Mouse (Mus musculus) lung, postnatal 0 days (tissue): ENCODE measurements around the gene Shisa6. TPM values are rescaled to one million over a fixed set of nuclear protein-coding genes. Genes with fewer than 3 reads are reported as not detected.

Source experiments
- ATAC-seq: fragments of 200-750 bp; cut with Nextera tagmentation; 2 replicates; pipeline ENCODE4 v1.8.0; 2017; ENCODE audit warnings: moderate library complexity
- DNase-seq: peaks from one replicate; pipeline ENCODE4 v3.0.0-alpha.2; 2016; ENCODE audit warnings: low spot score
- H3K27ac ChIP-seq: fragments of 300-500 bp; sonication (generic); 2 replicates; pipeline ENCODE4 v1.5.1; 2014; ENCODE audit warnings: antibody characterized with exemption, mild to moderate bottlenecking, low read length, mixed read lengths
- H3K27me3 ChIP-seq: fragments of 300-500 bp; sonication (generic); replicated peaks from 2 replicates; pipeline ENCODE4 v1.6.1; 2014; ENCODE audit warnings: low read length, mixed read lengths; ENCODE audit not compliant: insufficient read depth
- H3K36me3 ChIP-seq: fragments of 300-500 bp; sonication (generic); 2 replicates; pipeline ENCODE4 v1.6.1; 2014; ENCODE audit warnings: low read length, mixed read lengths; ENCODE audit not compliant: insufficient read depth
- H3K4me1 ChIP-seq: fragments of 300-500 bp; sonication (generic); 2 replicates; pipeline ENCODE4 v1.6.1; 2014; ENCODE audit warnings: antibody characterized with exemption, low read depth, low read length, mixed read lengths; ENCODE audit not compliant: insufficient read depth
- H3K4me2 ChIP-seq: fragments of 300-500 bp; sonication (generic); replicated peaks from 2 replicates; pipeline ENCODE4 v1.6.1; 2014; ENCODE audit warnings: low read depth, mild to moderate bottlenecking, low read length, moderate library complexity, mixed read lengths
- H3K4me3 ChIP-seq: fragments of 300-500 bp; sonication (generic); 2 replicates; pipeline ENCODE4 v1.5.1; 2014; ENCODE audit warnings: low read depth, low read length
- H3K9ac ChIP-seq: fragments of 300-500 bp; sonication (generic); replicated peaks from 2 replicates; pipeline ENCODE4 v1.6.1; 2014; ENCODE audit warnings: low read depth, mild to moderate bottlenecking
- H3K9me3 ChIP-seq: fragments of 300-500 bp; sonication (generic); 2 replicates; pipeline ENCODE4 v1.6.1; 2016; ENCODE audit warnings: low read length, mixed read lengths
- CTCF ChIP-seq: IDR thresholded peaks from 2 replicates; pipeline ENCODE4 v1.5.1; 2016; ENCODE audit warnings: antibody characterized with exemption, mild to moderate bottlenecking
- EP300 ChIP-seq: IDR thresholded peaks from 2 replicates; pipeline ENCODE4 v1.6.1; 2016; ENCODE audit warnings: antibody characterized with exemption, mild to moderate bottlenecking, control low read depth
- WGBS: fragments of 180-500 bp; shearing (Covaris S2); extraction: QIAGEN DNeasy Blood & Tissue Kit; methylation state at CpG from one replicate; pipeline ENCODE4 v1.1.7; 2014; 5-methylcytosine and 5-hydroxymethylcytosine counted together
- polyA plus RNA-seq: library from polyadenylated mRNA; unstranded; fragments of >200 nt; fragmentation: Nextera tagmentation; extraction: Ambion mirVana; gene quantifications from 2 replicates; pipeline ENCODE4 v1.2.1, GENCODE M21; 2015

Shisa6 gene
- polyA plus RNA-seq, 1 experiment from 2014 or later = 0.61 TPM

DNA sequence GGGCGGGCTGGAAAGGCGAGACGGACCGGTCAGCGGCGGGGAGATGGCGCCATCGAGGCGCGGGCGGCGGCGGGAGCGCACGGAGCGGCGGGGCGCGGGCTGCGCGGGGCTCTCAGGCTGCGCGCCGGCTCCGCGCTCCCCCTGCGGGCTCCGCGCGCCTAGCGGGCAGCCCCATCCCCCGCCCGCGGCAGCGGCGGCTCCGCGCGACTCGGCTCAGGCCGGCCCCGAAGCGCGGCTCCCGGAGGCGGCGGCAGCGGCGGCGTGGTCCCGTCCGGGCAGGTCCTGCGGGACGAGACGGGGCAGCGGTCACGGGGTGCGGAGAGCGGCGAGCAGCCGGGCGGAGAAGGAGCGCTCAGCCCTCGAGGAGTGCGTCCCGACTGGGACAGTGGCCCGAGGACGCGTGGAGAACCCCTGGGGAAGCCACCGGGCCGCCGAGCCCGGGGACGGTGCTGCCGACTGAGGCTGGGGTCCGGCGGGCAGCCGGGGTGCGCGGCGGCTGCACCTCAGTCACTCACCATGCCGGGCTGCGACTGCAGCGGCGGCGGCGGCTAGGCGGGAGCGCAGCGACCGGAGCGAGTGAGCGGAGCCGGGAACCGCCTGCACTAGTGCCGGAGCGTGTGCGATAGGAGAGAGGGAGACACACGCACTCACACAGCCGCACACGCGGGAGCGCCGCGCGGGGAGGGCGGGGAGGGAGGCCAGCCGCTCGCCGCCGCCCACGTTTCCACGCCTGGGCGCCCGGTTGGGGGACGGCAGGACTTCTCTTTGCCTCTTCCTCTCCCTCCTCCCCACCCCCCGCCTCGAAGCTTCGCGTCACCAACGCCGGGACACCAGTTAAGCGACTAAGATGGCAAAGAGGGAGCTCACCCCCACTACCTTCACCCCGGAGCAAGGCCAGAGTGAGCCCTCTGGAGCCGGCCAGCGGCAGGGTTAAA is 549 bp upstream of the Shisa6 start:
- no peak overlapping the region for H3K27ac ChIP-seq
- no peaks in the 10 kb centered on the region for H3K36me3 ChIP-seq
- DNase-seq = peak; percentile 16
- peak; percentile 47 for ATAC-seq
- H3K4me3 ChIP-seq = peak overlapping the region; percentile 51
- H3K4me2 ChIP-seq = peak overlapping the region; percentile 78
- WGBS = 6% methylated on average over 15 of the region's 126 CpGs
- no peaks in the 10 kb centered on the region for H3K4me1 ChIP-seq
- TF ChIP-seq EP300 (no peak), CTCF (no peak)
- H3K9me3 ChIP-seq = no peaks in the 10 kb centered on the region
- peaks cover 49% of the 10 kb centered on the region for H3K27me3 ChIP-seq
- no peak overlapping the region for H3K9ac ChIP-seq

DNA sequence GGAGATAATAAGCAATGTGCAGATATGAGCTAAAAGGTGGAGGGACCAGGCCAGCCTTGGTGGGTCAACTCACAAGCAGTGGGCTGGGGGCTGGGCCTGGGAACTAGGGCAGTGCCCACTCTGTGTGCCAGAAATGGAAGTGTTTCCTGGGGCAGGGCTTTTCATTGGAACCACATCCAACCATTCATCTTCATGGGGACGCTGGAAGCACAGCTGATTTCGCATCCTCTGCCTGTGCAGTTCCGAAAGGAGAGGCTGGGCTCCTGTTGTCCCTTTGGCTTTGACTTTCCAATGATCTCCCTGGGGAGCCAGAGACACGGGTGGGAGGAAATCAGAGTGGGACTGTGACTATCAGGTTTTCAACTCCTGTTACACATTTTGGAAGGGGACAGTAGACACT is 1.5 kb downstream of the Shisa6 start:
- Histone ChIP-seq H3K4me2 (no peak overlapping the region), H3K9ac (no peak overlapping the region), H3K36me3 (no peaks in the 10 kb centered on the region), H3K9me3 (no peaks in the 10 kb centered on the region), H3K4me1 (no peaks in the 10 kb centered on the region), H3K27ac (no peak overlapping the region), H3K4me3 (no peak overlapping the region), H3K27me3 (peaks cover 49% of the 10 kb centered on the region)
- TF ChIP-seq EP300 (no peak), CTCF (no peak)
- ATAC-seq (no peak), DNase-seq (no peak)
- 50% methylated on average over 4 of the region's 4 CpGs for WGBS

DNA sequence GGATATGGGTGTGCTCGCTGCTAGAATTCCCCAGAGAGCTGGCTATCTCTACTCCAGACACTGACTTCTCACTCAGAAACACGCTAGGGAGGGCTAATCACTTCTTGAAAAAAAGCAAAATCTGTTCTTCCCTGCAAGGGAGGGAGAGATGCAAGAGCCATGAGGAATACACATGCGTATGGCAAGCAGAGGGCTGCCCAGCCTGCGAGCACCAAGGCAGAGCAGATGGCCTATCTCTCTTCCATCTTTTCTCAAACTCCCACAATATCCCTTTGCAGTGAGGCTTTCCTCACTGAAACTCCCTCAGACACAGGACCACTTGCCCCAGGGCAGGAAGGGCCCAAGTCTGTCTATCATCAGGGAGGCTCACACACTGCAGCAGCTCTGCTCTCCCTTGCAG is 3.4 kb downstream of the Shisa6 start:
- peaks cover 37% of the 10 kb centered on the region for H3K27me3 ChIP-seq
- 71% methylated on average over 4 of the region's 4 CpGs for WGBS
- TF ChIP-seq EP300 (no peak), CTCF (no peak)

DNA sequence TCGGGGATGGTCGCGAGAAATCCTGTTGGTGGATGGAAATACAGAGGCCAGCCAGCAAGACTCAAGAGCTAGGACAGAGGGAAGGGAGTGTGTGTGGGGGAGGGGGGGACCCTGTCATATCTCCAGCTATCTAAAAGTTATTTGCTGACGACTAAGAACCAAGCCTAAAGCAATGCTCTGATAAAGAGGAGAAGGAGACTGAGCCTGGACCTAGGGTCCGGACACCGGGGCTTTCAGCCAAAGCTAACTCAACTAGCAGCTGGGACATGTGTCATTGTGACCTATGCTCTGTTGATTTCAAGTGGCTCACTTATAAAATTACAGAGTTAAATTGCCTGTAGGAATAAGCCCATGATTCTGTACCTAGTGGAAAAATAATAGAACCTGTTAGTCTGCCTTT is 6.4 kb downstream of the Shisa6 start:
- DNase-seq (no peak), ATAC-seq (no peak)
- Histone ChIP-seq H3K9ac (no peak overlapping the region), H3K4me2 (no peak overlapping the region), H3K36me3 (no peaks in the 10 kb centered on the region), H3K9me3 (no peaks in the 10 kb centered on the region), H3K27me3 (peaks cover 7% of the 10 kb centered on the region; the same call in 1 of the 2 replicates), H3K4me1 (no peaks in the 10 kb centered on the region), H3K27ac (no peak overlapping the region), H3K4me3 (no peak overlapping the region)
- WGBS = 44% methylated on average over 6 of the region's 6 CpGs
- TF ChIP-seq CTCF (no peak), EP300 (no peak)

More for the DNA sequence above, 3.4 kb downstream of the Shisa6 start:
- ATAC-seq (no peak), DNase-seq (no peak)
- H3K36me3 ChIP-seq = no peaks in the 10 kb centered on the region
- no peak overlapping the region for H3K4me2 ChIP-seq
- no peak overlapping the region for H3K27ac ChIP-seq
- no peak overlapping the region for H3K4me3 ChIP-seq
- no peaks in the 10 kb centered on the region for H3K4me1 ChIP-seq
- H3K9ac ChIP-seq = no peak overlapping the region
- no peaks in the 10 kb centered on the region for H3K9me3 ChIP-seq

DNA sequence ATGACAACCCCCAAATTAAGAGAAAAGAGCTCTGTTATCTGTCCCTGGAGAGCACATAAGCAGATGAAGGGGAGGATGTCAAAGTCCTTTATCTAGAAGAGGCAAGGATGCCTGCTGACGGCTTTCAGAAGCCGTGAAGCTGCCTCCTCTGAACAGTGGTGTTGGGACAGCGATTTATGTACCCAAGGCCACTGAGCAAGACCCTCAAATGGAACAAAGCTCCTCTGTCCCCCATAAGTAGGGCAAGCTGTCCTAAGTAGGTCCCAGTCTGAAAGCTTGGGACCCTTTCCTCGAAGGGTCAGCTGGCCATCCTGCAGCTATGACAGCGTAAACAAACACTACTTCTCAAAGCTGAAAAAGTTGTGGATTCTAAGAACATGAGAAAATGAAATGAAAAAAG is 11.4 kb downstream of the Shisa6 start:
- H3K27me3 ChIP-seq = no peaks in the 10 kb centered on the region
- TF ChIP-seq CTCF = no peak
- no peak overlapping the region for H3K27ac ChIP-seq
- no peak for ATAC-seq
- no peak overlapping the region for H3K9ac ChIP-seq
- no peaks in the 10 kb centered on the region for H3K4me1 ChIP-seq
- no peak overlapping the region for H3K4me3 ChIP-seq
- WGBS = 34% methylated on average over 5 of the region's 5 CpGs
- DNase-seq = no peak
- H3K36me3 ChIP-seq = no peaks in the 10 kb centered on the region
- H3K4me2 ChIP-seq = no peak overlapping the region
- no peaks in the 10 kb centered on the region for H3K9me3 ChIP-seq

DNA sequence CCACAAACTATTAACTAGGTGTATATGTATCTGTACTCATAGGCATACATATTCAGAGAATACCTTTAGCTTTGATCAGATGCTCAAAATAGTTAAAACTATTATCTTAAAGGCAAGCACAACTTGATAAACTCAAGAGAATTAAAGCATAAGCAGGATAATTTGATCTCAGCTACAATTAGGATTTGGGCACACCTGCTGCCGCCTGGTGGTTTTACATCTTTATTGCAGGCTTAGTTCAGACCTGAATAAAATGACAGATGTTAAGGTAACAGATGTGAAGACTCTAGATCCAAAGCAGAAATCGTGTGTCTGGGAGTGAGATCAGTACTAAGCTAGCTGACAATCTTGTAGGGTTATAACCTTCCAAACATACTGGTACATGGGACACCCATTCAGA is 24.8 kb downstream of the Shisa6 start:
- no peak for ATAC-seq
- 66% methylated on average over 2 of the region's 2 CpGs for WGBS
- H3K4me2 ChIP-seq = no peak overlapping the region
- H3K9ac ChIP-seq = no peak overlapping the region
- H3K27ac ChIP-seq = no peak overlapping the region
- H3K27me3 ChIP-seq = no peaks in the 10 kb centered on the region
- no peak for DNase-seq
- H3K9me3 ChIP-seq = no peaks in the 10 kb centered on the region
- H3K4me1 ChIP-seq = peaks cover 3% of the 10 kb centered on the region; the same call in 1 of the 2 replicates
- H3K36me3 ChIP-seq = no peaks in the 10 kb centered on the region
- TF ChIP-seq CTCF = peak; percentile 50; the same call in 1 of the 2 replicates
- no peak for TF ChIP-seq EP300
- no peak overlapping the region for H3K4me3 ChIP-seq
